Mouse (Mus musculus) embryonic facial prominence, embryonic 12.5 days (tissue): ENCODE measurements around the gene Hapln1. TPM values are rescaled to one million over a fixed set of nuclear protein-coding genes. Genes with fewer than 3 reads are reported as not detected.

ENCODE experiments used
- ATAC-seq: fragments of 200-750 bp; cut with Nextera tagmentation; 2 replicates; pipeline ENCODE4 v1.8.0; 2017; ENCODE audit not compliant: insufficient number of reproducible peaks, insufficient read depth, low FRiP score, low TSS enrichment
- H3K27ac ChIP-seq: fragments of 300-500 bp; sonication (generic); 2 replicates; pipeline ENCODE4 v1.5.1; 2016; ENCODE audit warnings: mild to moderate bottlenecking
- H3K27me3 ChIP-seq: fragments of 300-500 bp; sonication (generic); 2 replicates; pipeline ENCODE4 v1.6.1; 2016; ENCODE audit warnings: mild to moderate bottlenecking, moderate library complexity
- H3K36me3 ChIP-seq: fragments of 300-500 bp; sonication (generic); 2 replicates; pipeline ENCODE4 v1.6.1; 2016; ENCODE audit warnings: mild to moderate bottlenecking
- H3K4me1 ChIP-seq: fragments of 300-500 bp; sonication (generic); 2 replicates; pipeline ENCODE4 v1.6.1; 2016
- H3K4me2 ChIP-seq: fragments of 300-500 bp; sonication (generic); replicated peaks from 2 replicates; pipeline ENCODE4 v1.6.1; 2016; ENCODE audit warnings: mild to moderate bottlenecking, moderate library complexity
- H3K4me3 ChIP-seq: fragments of 300-500 bp; sonication (generic); 2 replicates; pipeline ENCODE4 v1.5.1; 2016; ENCODE audit warnings: mild to moderate bottlenecking
- H3K9ac ChIP-seq: fragments of 300-500 bp; sonication (generic); 2 replicates; pipeline ENCODE4 v1.6.1; 2016; ENCODE audit warnings: mild to moderate bottlenecking, moderate library complexity
- H3K9me3 ChIP-seq: fragments of 300-500 bp; sonication (generic); 2 replicates; pipeline ENCODE4 v1.6.1; 2016; ENCODE audit warnings: mild to moderate bottlenecking, moderate library complexity
- WGBS: fragments of 180-500 bp; shearing (Covaris S2); methylation state at CpG from one replicate; pipeline ENCODE4 v1.1.7; 2016; 5-methylcytosine and 5-hydroxymethylcytosine counted together
- polyA plus RNA-seq: library from polyadenylated mRNA; unstranded; fragments of >200 nt; fragmentation: Nextera tagmentation; extraction: Ambion mirVana; gene quantifications from 2 replicates; pipeline ENCODE4 v1.2.1, GENCODE M21; 2016

The Hapln1 gene
- polyA plus RNA-seq, 1 experiment from 2014 or later = 12.2 TPM

GRCm38 (mm10) chr13:89549507-89549906 lies 9.9 kb downstream of the Hapln1 start:
- WGBS = 48% methylated on average over 3 of the region's 4 CpGs
- H3K4me3 ChIP-seq = no peak overlapping the region
- no peak overlapping the region for H3K9ac ChIP-seq
- H3K9me3 ChIP-seq = no peaks in the 10 kb centered on the region
- H3K36me3 ChIP-seq = no peaks in the 10 kb centered on the region
- ATAC-seq = no peak
- H3K27me3 ChIP-seq = no peaks in the 10 kb centered on the region
- H3K4me2 ChIP-seq = no peak overlapping the region
- H3K27ac ChIP-seq = no peak overlapping the region
- H3K4me1 ChIP-seq = no peaks in the 10 kb centered on the region

DNA sequence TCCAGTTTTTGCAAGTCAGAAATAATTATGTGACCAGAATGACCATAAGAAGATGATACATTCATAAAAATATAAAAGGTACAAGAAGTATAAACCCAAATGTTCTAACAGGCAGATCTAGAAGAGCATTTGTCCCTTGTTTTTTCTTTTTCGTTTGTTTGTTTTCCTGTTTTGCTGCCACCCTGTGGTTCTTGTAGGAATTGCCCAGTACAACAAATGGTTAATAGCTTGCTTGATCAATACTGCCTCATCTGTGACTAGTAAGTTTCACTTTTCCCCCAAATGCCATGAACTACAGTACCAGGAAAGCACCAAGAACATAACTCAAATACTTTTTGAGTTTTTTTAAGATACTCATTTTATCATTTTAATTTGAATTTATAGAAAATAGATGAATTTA lies 11.9 kb downstream of the Hapln1 start:
- H3K27me3 ChIP-seq = no peaks in the 10 kb centered on the region
- WGBS = 21% methylated on average over 1 of the region's 1 CpGs

DNA sequence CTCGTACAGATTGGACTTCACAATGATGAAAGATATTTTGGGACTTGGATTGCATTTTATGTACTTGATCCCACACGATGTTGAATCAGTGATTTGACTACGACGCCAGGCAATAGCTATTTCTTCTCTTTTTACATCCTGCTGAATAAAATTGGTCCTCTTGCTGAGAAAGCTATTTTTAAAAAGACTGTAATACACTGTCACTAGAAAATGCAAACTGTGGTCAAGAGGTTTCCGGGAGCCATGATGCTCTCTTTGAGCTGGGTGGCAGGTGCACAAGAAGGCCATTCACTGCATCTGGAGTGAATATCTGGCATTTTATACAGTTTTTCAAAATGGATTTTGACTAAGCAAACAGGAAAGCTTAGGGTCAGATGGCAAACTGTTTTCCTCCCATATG lies 24.9 kb downstream of the Hapln1 start:
- H3K4me3 ChIP-seq = no peak overlapping the region
- ATAC-seq = no peak
- H3K9me3 ChIP-seq = no peaks in the 10 kb centered on the region
- H3K36me3 ChIP-seq = no peaks in the 10 kb centered on the region
- H3K4me1 ChIP-seq = no peaks in the 10 kb centered on the region
- no peak overlapping the region for H3K27ac ChIP-seq
- no peak overlapping the region for H3K4me2 ChIP-seq
- no peaks in the 10 kb centered on the region for H3K27me3 ChIP-seq
- WGBS = 87% methylated on average over 5 of the region's 5 CpGs
- no peak overlapping the region for H3K9ac ChIP-seq

More for the DNA sequence above, 11.9 kb downstream of the Hapln1 start:
- no peak for ATAC-seq
- no peaks in the 10 kb centered on the region for H3K4me1 ChIP-seq
- no peak overlapping the region for H3K9ac ChIP-seq
- no peak overlapping the region for H3K4me3 ChIP-seq
- H3K4me2 ChIP-seq = no peak overlapping the region
- H3K9me3 ChIP-seq = no peaks in the 10 kb centered on the region
- no peak overlapping the region for H3K27ac ChIP-seq
- no peaks in the 10 kb centered on the region for H3K36me3 ChIP-seq

DNA sequence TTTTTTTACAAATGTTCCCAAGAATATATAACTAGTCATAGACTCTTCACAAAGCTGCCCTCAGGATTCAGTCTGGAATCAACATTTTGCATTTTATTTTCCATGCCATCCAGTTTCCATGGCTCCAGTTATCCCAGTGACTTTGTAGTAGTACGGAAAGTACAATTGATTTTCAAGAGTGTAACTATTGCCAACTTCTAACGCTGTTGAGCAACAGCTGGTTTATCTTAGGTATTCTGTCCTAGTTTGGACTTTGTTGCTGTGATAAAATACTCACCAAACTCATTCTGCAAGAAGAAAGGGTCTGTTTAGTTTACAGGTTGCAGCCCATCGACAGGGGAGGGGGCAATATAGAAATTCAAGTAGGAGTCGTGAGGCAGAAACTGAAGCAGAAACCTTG lies 26.7 kb downstream of the Hapln1 start:
- Histone ChIP-seq H3K9ac (no peak overlapping the region), H3K4me2 (no peak overlapping the region), H3K36me3 (no peaks in the 10 kb centered on the region), H3K27ac (no peak overlapping the region), H3K4me1 (no peaks in the 10 kb centered on the region), H3K27me3 (no peaks in the 10 kb centered on the region), H3K4me3 (no peak overlapping the region), H3K9me3 (no peaks in the 10 kb centered on the region)
- ATAC-seq = no peak
- WGBS = 88% methylated on average over 4 of the region's 4 CpGs

DNA sequence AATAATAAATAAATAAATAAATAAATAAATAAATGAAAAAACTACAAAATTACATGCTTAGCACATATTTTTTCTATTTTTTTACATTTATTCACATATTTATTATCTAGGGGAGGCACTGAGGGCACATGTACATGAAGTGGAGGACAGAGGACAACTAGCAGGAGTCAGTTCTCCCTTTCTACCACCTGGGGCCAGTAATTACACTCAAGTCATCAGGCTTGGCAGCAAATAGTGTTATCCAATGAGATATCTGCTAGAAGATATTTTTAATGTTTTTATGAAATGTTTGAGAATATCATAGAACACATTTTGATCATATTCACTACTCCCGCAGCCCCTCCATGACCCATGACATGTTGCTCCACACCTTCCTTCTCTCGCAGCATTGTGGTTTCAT lies 39.5 kb downstream of the Hapln1 start:
- no peak overlapping the region for H3K4me3 ChIP-seq
- no peak overlapping the region for H3K27ac ChIP-seq
- no peaks in the 10 kb centered on the region for H3K9me3 ChIP-seq
- no peak overlapping the region for H3K9ac ChIP-seq
- no peaks in the 10 kb centered on the region for H3K4me1 ChIP-seq
- WGBS = 91% methylated on average over 2 of the region's 2 CpGs
- H3K4me2 ChIP-seq = no peak overlapping the region
- ATAC-seq = no peak
- no peaks in the 10 kb centered on the region for H3K27me3 ChIP-seq
- no peaks in the 10 kb centered on the region for H3K36me3 ChIP-seq

- WGBS = 61% methylated on average over 4 of the region's 4 CpGs
- H3K27ac ChIP-seq = no peak overlapping the region
- no peak for ATAC-seq
These were observed 43.6 kb downstream of the Hapln1 start for GRCm38 (mm10) chr13:89583138-89583746.

DNA sequence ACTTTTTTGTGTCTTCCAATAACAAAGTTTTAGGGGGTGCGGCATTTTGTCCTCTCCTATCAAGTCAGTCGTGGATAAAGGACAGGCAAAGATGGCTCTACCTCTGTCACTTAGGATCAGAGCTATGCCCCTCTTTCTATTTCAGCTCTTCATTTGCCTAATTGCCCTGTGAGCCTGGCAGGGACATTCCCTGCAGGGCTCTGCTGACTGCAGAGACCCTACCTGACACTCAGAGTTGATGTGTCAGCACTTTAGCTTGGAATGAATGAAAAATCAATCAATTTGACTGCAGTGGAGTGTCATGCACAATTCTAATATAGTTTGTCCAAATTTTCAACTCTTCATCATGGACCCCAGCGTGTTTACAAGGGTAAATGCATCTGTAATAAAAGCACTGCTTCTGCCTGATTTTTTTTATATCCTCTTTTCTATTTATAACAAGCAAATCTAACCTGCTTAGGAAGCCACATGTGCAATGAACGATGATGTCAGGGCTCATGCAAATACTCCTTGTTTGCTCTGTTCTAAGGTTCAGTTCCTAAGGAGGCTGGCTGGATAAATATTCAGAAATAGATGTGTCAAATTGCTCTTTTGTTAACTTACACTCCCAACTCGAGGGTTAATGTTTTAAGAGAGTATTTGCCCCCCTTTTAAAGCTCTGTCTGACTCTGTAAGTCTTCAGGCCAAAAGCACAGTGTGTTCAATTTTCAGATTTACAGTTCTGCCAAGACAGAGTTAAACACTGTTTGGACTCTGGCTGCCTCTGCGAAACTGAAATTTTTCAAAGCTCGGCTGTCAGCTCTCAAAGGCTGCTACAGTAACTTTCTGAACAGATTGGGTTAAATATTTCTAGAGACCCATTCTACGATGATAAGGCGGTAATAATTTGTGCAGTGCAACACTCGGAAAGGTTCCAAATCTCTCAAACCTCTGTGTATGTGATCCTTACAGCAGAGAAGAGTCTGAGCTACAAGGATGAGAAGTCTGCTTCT lies 44.4 kb downstream of the Hapln1 start:
- Histone ChIP-seq H3K4me3 (no peak overlapping the region), H3K4me2 (no peak overlapping the region), H3K27ac (no peak overlapping the region), H3K36me3 (no peaks in the 10 kb centered on the region), H3K27me3 (no peaks in the 10 kb centered on the region), H3K4me1 (no peaks in the 10 kb centered on the region), H3K9me3 (no peaks in the 10 kb centered on the region), H3K9ac (no peak overlapping the region)
- 59% methylated on average over 10 of the region's 10 CpGs for WGBS
- ATAC-seq = no peak

More at GRCm38 (mm10) chr13:89583138-89583746, 43.6 kb downstream of the Hapln1 start:
- Histone ChIP-seq H3K4me1 (no peaks in the 10 kb centered on the region), H3K9ac (no peak overlapping the region), H3K4me3 (no peak overlapping the region), H3K27me3 (no peaks in the 10 kb centered on the region), H3K9me3 (no peaks in the 10 kb centered on the region), H3K36me3 (no peaks in the 10 kb centered on the region), H3K4me2 (no peak overlapping the region)

GRCm38 (mm10) chr13:89585144-89585543 lies 45.5 kb downstream of the Hapln1 start:
- no peaks in the 10 kb centered on the region for H3K27me3 ChIP-seq
- no peaks in the 10 kb centered on the region for H3K4me1 ChIP-seq
- ATAC-seq = no peak
- WGBS = 57% methylated on average over 1 of the region's 1 CpGs
- H3K4me3 ChIP-seq = no peak overlapping the region
- no peaks in the 10 kb centered on the region for H3K36me3 ChIP-seq
- H3K9me3 ChIP-seq = no peaks in the 10 kb centered on the region
- no peak overlapping the region for H3K9ac ChIP-seq
- no peak overlapping the region for H3K4me2 ChIP-seq
- no peak overlapping the region for H3K27ac ChIP-seq

- H3K4me2 ChIP-seq = no peak overlapping the region
- H3K4me3 ChIP-seq = no peak overlapping the region
- peaks cover 4% of the 10 kb centered on the region; the same call in 1 of the 2 replicates for H3K9me3 ChIP-seq
- no peak overlapping the region for H3K9ac ChIP-seq
- no peaks in the 10 kb centered on the region for H3K4me1 ChIP-seq
- 73% methylated on average over 4 of the region's 4 CpGs for WGBS
- no peaks in the 10 kb centered on the region for H3K27me3 ChIP-seq
- no peak for ATAC-seq
- H3K27ac ChIP-seq = no peak overlapping the region
- no peaks in the 10 kb centered on the region for H3K36me3 ChIP-seq
These were observed 55.5 kb downstream of the Hapln1 start for GRCm38 (mm10) chr13:89595105-89595504.

GRCm38 (mm10) chr13:89597354-89597753 lies 57.8 kb downstream of the Hapln1 start:
- Histone ChIP-seq H3K9me3 (peaks cover 4% of the 10 kb centered on the region; the same call in 1 of the 2 replicates), H3K27me3 (no peaks in the 10 kb centered on the region), H3K36me3 (no peaks in the 10 kb centered on the region), H3K4me3 (no peak overlapping the region), H3K9ac (no peak overlapping the region), H3K4me2 (no peak overlapping the region), H3K27ac (no peak overlapping the region), H3K4me1 (no peaks in the 10 kb centered on the region)
- no peak for ATAC-seq

DNA sequence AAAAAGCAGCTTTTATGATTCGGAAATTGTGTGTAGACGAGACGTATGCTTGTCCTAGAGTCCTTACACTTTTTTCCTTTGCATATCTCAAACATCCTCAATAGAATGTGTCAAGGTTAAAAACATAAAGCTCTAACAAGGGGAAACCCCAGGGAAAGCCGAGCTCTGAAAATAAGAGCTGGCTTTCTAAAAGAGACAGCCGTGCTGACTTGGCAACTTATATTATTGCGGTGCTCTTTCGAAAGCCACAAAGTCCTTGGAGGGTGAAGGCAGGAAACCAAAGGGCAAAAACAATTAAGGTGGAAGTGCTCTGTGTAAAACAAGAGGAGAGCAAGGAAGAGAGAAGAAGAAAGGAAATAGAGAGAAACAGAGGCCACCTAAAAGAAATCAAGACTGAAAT lies 60.9 kb downstream of the Hapln1 start:
- H3K9me3 ChIP-seq = no peaks in the 10 kb centered on the region
- H3K4me3 ChIP-seq = no peak overlapping the region
- WGBS = 58% methylated on average over 7 of the region's 7 CpGs
- H3K9ac ChIP-seq = no peak overlapping the region
- H3K27ac ChIP-seq = no peak overlapping the region
- no peaks in the 10 kb centered on the region for H3K27me3 ChIP-seq
- no peaks in the 10 kb centered on the region for H3K36me3 ChIP-seq
- no peak overlapping the region for H3K4me2 ChIP-seq
- H3K4me1 ChIP-seq = no peaks in the 10 kb centered on the region
- no peak for ATAC-seq

DNA sequence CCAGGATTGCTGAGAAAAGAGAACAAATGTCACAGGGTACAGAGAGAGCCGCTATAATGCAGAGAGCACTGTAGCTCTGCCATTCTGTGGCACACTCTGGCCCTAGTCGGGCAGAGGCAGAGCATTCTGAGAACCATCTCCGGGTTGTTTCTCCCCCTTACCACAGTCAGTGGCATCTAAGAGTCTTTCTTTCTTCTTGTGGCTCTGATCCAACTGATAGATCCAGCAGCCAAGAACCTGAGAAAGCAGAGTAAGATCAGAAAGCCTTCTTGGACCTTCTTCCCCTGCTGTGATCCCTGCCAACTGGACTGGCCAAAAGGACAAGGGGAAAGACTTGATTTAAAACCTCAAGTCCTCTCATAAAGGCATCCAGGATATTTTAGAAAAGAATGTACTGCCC lies 63.7 kb downstream of the Hapln1 start:
- WGBS = 93% methylated on average over 3 of the region's 3 CpGs
- Histone ChIP-seq H3K4me2 (no peak overlapping the region), H3K9ac (no peak overlapping the region)

More for the DNA sequence above, 63.7 kb downstream of the Hapln1 start:
- Histone ChIP-seq H3K4me1 (no peaks in the 10 kb centered on the region), H3K36me3 (no peaks in the 10 kb centered on the region), H3K27ac (no peak overlapping the region), H3K9me3 (no peaks in the 10 kb centered on the region), H3K27me3 (no peaks in the 10 kb centered on the region), H3K4me3 (no peak overlapping the region)
- ATAC-seq = no peak
